Mouse (Mus musculus) forebrain, postnatal 0 days (tissue): ENCODE data around the gene Plpp1. TPM values are rescaled to one million over a fixed set of nuclear protein-coding genes. Genes with fewer than 3 reads are reported as not detected.

Experiments used
- ATAC-seq: fragments of 200-750 bp; cut with Nextera tagmentation; 2 replicates; pipeline ENCODE4 v1.8.0; 2017; ENCODE audit warnings: mild to moderate bottlenecking, moderate library complexity
- DNase-seq: peaks from one replicate; pipeline ENCODE4 v3.0.0-alpha.2; 2015
- H3K27ac ChIP-seq: fragments of 300-500 bp; sonication (generic); 2 replicates; pipeline ENCODE4 v1.5.1; 2014; ENCODE audit warnings: low read depth, mild to moderate bottlenecking, antibody characterized with exemption, low read length, moderate library complexity, mixed read lengths
- H3K27me3 ChIP-seq: fragments of 300-500 bp; sonication (generic); 2 replicates; pipeline ENCODE4 v1.6.1; 2014; ENCODE audit warnings: mild to moderate bottlenecking, low read length, mixed read lengths; ENCODE audit not compliant: insufficient read depth
- H3K36me3 ChIP-seq: fragments of 300-500 bp; sonication (generic); 2 replicates; pipeline ENCODE4 v1.6.1; 2014; ENCODE audit warnings: mild to moderate bottlenecking, moderate library complexity; ENCODE audit not compliant: insufficient read depth
- H3K4me1 ChIP-seq: fragments of 300-500 bp; sonication (generic); 2 replicates; pipeline ENCODE4 v1.6.1; 2014; ENCODE audit warnings: antibody characterized with exemption; ENCODE audit not compliant: insufficient read depth
- H3K4me2 ChIP-seq: fragments of 300-500 bp; sonication (generic); 2 replicates; pipeline ENCODE4 v1.6.1; 2014; ENCODE audit warnings: low read depth, mild to moderate bottlenecking, moderate library complexity
- H3K4me3 ChIP-seq: fragments of 300-500 bp; sonication (generic); 2 replicates; pipeline ENCODE4 v1.5.1; 2014; ENCODE audit warnings: low read depth, low read length, mixed read lengths
- H3K9ac ChIP-seq: fragments of 300-500 bp; sonication (generic); 2 replicates; pipeline ENCODE4 v1.6.1; 2014; ENCODE audit warnings: mild to moderate bottlenecking
- H3K9me3 ChIP-seq: fragments of 300-500 bp; sonication (generic); 2 replicates; pipeline ENCODE4 v1.6.1; 2016; ENCODE audit warnings: low read length
- CTCF ChIP-seq: sonication (generic); IDR thresholded peaks from 2 replicates; pipeline ENCODE4 v1.5.1; 2016; ENCODE audit warnings: antibody characterized with exemption, control low read depth, low read depth
- WGBS: fragments of 180-500 bp; shearing (Covaris S2); extraction: QIAGEN DNeasy Blood & Tissue Kit; methylation state at CpG from one replicate; pipeline ENCODE4 v1.1.7; 2014; 5-methylcytosine and 5-hydroxymethylcytosine counted together
- polyA plus RNA-seq: library from polyadenylated mRNA; unstranded; fragments of >200 nt; fragmentation: Nextera tagmentation; extraction: Ambion mirVana; gene quantifications from 2 replicates; pipeline ENCODE4 v1.2.1, GENCODE M21; 2015
- total RNA-seq: library from RNA; depleted of rRNA; stranded (reverse); fragments of >200 nt; gene quantifications from 2 replicates; pipeline ENCODE4 v1.2.3, GENCODE M21; 2014; rRNA removed

Gene Plpp1
- total and polyA plus RNA-seq, 2 experiments from 2014 or later: 44.4 to 68.0 TPM

DNA sequence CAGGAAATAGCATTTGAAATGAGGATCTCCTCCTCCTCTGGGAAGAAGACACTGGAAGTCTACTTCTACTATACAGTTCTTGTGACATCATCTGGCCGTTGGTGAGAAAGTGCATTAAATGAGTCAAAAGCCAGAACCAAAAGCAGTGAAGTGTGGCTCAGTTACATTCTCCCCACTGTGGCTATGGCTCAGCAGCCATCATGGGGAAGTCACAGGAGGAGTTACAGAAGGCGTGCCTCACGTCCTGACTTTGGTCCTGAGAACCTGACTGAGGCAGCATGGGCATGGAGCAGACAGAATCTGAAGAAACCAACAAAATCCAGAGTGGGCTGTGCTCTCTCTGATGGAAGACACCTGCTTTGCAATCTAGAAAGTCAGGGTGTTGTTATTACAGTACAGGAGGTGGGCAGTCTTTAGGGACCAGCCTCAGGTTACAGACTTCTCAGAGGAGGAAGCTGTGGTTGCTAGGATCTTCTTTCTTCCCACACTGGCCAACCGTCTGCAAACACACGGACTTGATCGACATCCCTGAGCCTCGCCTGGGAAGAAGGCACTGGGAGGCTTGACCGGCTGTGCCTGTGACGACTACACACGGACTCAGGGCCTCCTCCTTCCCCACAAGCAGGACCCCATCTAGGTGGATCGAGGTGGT is 69.6 kb downstream of the Plpp1 start:
- Histone ChIP-seq H3K36me3 (peaks cover 71% of the 10 kb centered on the region), H3K9me3 (no peaks in the 10 kb centered on the region), H3K27me3 (no peaks in the 10 kb centered on the region), H3K27ac (no peak overlapping the region), H3K4me3 (no peak overlapping the region), H3K9ac (no peak overlapping the region), H3K4me1 (no peaks in the 10 kb centered on the region), H3K4me2 (no peak overlapping the region)
- ATAC-seq (no peak), DNase-seq (no peak)
- TF ChIP-seq CTCF: no peak
- 89% methylated on average over 11 of the region's 11 CpGs for WGBS

- no peak for DNase-seq
- no peak for ATAC-seq
- H3K4me2 ChIP-seq: no peak overlapping the region
- no peaks in the 10 kb centered on the region for H3K9me3 ChIP-seq
- H3K36me3 ChIP-seq: peaks cover 66% of the 10 kb centered on the region
- no peak overlapping the region for H3K9ac ChIP-seq
- 84% methylated on average over 17 of the region's 17 CpGs for WGBS
- no peak for TF ChIP-seq CTCF
- H3K4me3 ChIP-seq: no peak overlapping the region
- no peaks in the 10 kb centered on the region for H3K27me3 ChIP-seq
- H3K27ac ChIP-seq: no peak overlapping the region
- no peaks in the 10 kb centered on the region for H3K4me1 ChIP-seq
These were observed 71.1 kb downstream of the Plpp1 start for GRCm38 (mm10) chr13:112871500-112872266.

- peaks cover 66% of the 10 kb centered on the region for H3K36me3 ChIP-seq
- ATAC-seq (no peak), DNase-seq (no peak)
- no peak overlapping the region for H3K4me2 ChIP-seq
- no peak overlapping the region for H3K9ac ChIP-seq
- H3K9me3 ChIP-seq: no peaks in the 10 kb centered on the region
- TF ChIP-seq CTCF: no peak
- H3K4me3 ChIP-seq: no peak overlapping the region
- no peaks in the 10 kb centered on the region for H3K27me3 ChIP-seq
- H3K4me1 ChIP-seq: no peaks in the 10 kb centered on the region
- no peak overlapping the region for H3K27ac ChIP-seq
- 94% methylated on average over 12 of the region's 12 CpGs for WGBS
These were observed 86.6 kb downstream of the Plpp1 start for GRCm38 (mm10) chr13:112887234-112887633.

DNA sequence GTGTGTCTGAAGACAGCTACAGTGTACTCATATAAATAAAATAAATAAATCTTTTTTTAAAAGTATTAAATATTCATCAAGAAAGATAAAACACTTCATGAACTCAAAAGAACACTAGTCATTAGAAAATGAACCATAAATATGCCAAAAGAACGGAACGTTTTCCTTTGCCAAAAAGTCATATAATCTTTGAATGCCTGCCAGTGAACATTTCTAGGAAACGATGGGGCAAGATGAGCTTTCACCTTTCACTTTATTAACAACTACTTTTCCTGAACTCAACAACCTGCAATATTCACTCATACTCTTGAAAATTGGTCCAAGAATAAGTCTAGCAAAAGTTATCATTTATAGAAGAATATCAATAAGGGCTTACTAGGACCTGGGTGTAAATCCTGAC is 101.6 kb downstream of the Plpp1 start:
- WGBS: 86% methylated on average over 3 of the region's 3 CpGs
- Histone ChIP-seq H3K4me3 (no peak overlapping the region), H3K27ac (no peak overlapping the region), H3K36me3 (peaks cover 62% of the 10 kb centered on the region), H3K27me3 (no peaks in the 10 kb centered on the region), H3K9ac (no peak overlapping the region), H3K4me2 (no peak overlapping the region), H3K9me3 (no peaks in the 10 kb centered on the region), H3K4me1 (no peaks in the 10 kb centered on the region)
- TF ChIP-seq CTCF: no peak
- DNase-seq: no peak
- no peak for ATAC-seq

DNA sequence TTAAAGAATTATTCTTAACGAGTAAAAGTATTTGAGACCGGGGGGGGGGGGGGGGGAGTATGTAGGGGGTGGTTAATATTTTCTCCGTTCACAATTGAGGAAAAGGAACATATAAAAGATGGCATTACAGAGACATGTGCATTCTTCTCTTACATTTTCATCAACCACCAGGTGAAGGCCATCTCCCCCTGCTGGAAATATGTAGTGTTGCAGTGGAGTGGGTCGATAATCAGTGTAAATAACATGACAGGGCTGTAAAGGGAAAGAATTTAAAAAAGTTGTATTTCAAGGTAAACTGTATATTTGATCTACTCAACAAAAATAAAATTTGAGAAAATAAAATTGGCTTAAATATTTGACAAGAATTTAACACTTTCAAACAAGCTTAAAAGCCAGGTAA is 109.1 kb downstream of the Plpp1 start:
- H3K9me3 ChIP-seq: no peaks in the 10 kb centered on the region
- no peak overlapping the region for H3K4me3 ChIP-seq
- no peaks in the 10 kb centered on the region for H3K4me1 ChIP-seq
- H3K27ac ChIP-seq: no peak overlapping the region
- peaks cover 34% of the 10 kb centered on the region for H3K36me3 ChIP-seq
- no peaks in the 10 kb centered on the region for H3K27me3 ChIP-seq
- peak; percentile 83 for TF ChIP-seq CTCF
- H3K9ac ChIP-seq: no peak overlapping the region
- H3K4me2 ChIP-seq: no peak overlapping the region
- ATAC-seq (no peak; the same call in 1 of the 2 replicates), DNase-seq (peak; percentile 67)
- 70% methylated on average over 4 of the region's 4 CpGs for WGBS

GRCm38 (mm10) chr13:112910434-112910833 is 109.8 kb downstream of the Plpp1 start:
- no peak overlapping the region for H3K27ac ChIP-seq
- ATAC-seq (no peak), DNase-seq (no peak)
- H3K4me3 ChIP-seq: no peak overlapping the region
- H3K4me1 ChIP-seq: no peaks in the 10 kb centered on the region
- no peak for TF ChIP-seq CTCF
- H3K9me3 ChIP-seq: no peaks in the 10 kb centered on the region
- no peak overlapping the region for H3K4me2 ChIP-seq
- H3K27me3 ChIP-seq: no peaks in the 10 kb centered on the region
- peaks cover 26% of the 10 kb centered on the region for H3K36me3 ChIP-seq
- H3K9ac ChIP-seq: no peak overlapping the region
- 82% methylated on average over 4 of the region's 4 CpGs for WGBS

Other genes with a start within 250 kb of the Plpp1 start
- 0.08 and 0.33 TPM in 2 replicates for gene Il31ra, start 206.4 kb upstream of the Plpp1 start, total RNA-seq
- gene Il31ra, start 206.4 kb upstream of the Plpp1 start, polyA plus RNA-seq: 0.15 TPM in 2 replicates
- gene Ddx4, start 148.3 kb upstream of the Plpp1 start, total RNA-seq: 0.95 and 1.2 TPM in 2 replicates
- gene Ddx4, start 148.3 kb upstream of the Plpp1 start, polyA plus RNA-seq: 0.23 and 0.75 TPM in 2 replicates
- gene Slc38a9, start 140.0 kb upstream of the Plpp1 start, total RNA-seq: 10.0 and 14.6 TPM in 2 replicates
- gene Slc38a9, start 140.0 kb upstream of the Plpp1 start, polyA plus RNA-seq: 4.9 and 8.7 TPM in 2 replicates
- gene Mtrex, start 126.6 kb downstream of the Plpp1 start, total RNA-seq: 40.4 and 41.8 TPM in 2 replicates
- gene Mtrex, start 126.6 kb downstream of the Plpp1 start, polyA plus RNA-seq: 36.5 and 39.9 TPM in 2 replicates
- gene Dhx29, start 126.7 kb downstream of the Plpp1 start, total RNA-seq: 24.9 and 33.6 TPM in 2 replicates
- gene Dhx29, start 126.7 kb downstream of the Plpp1 start, polyA plus RNA-seq: 19.3 and 25.5 TPM in 2 replicates
- 3.0 and 6.8 TPM in 2 replicates for gene Ccno, start 187.0 kb downstream of the Plpp1 start, total RNA-seq
- 2.6 and 3.3 TPM in 2 replicates for gene Ccno, start 187.0 kb downstream of the Plpp1 start, polyA plus RNA-seq
- 0.85 and 1.8 TPM in 2 replicates for gene Mcidas, start 193.1 kb downstream of the Plpp1 start, total RNA-seq
- 0.75 and 1.9 TPM in 2 replicates for gene Mcidas, start 193.1 kb downstream of the Plpp1 start, polyA plus RNA-seq
- gene Cdc20b, start 234.3 kb downstream of the Plpp1 start, total RNA-seq: 1.0 and 1.8 TPM in 2 replicates
- gene Cdc20b, start 234.3 kb downstream of the Plpp1 start, polyA plus RNA-seq: 0.31 and 0.97 TPM in 2 replicates
- 27.3 and 28.3 TPM in 2 replicates for gene Gpx8, start 245.6 kb downstream of the Plpp1 start, total RNA-seq
- 41.7 and 47.6 TPM in 2 replicates for gene Gpx8, start 245.6 kb downstream of the Plpp1 start, polyA plus RNA-seq